8 mouse cellular contexts compared by ENCODE assay signal in the genomic region with DNA sequence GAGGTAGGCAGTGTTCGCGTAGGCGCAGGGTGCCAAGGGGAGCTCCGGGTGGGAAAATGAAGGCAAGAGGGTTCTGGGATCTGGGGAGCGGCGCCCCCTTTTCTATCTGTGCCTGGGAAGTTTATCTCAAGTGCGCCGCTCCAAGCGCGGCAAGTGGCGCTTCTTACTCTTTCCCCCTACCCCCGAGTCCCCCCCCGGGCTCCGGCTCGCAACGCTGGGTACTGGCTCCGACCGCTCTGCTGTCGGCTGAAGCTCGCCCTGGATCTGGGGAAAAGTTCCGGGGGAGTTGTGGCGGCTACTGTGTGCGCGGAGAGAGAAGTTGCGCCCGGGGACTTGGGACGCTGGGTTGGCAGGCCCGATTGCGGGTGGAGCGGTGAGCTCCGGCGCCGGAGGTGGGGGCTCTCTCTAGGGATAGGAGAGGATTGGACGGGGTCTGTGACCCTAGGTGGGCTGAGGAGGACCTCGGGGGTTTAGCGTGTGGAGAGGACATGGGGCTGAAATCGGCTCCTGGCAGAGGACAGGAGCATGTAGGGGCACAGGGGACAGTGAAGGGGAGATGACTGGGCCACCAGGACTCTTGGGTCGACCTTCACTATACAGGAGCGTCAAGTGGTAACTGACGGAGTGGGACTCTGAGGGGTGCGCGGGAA. TPM values are rescaled to one million over a fixed set of nuclear protein-coding genes. Genes with fewer than 3 reads are reported as not detected.
DNase-seq lines count a peak whose midpoint lies in the region; ATAC-seq and TF ChIP-seq lines count a peak whose summit lies in the region.

No protein-coding gene starts in this region.

- WGBS in liver, adult 2 months, result 3% methylated on average over 42 of the region's 42 CpGs
- WGBS in forebrain, embryonic 13.5 days, result under 1% methylated on average over 42 of the region's 42 CpGs
- under 1% methylated on average over 42 of the region's 42 CpGs for WGBS in hindbrain, embryonic 15.5 days
- WGBS in liver, embryonic 16.5 days (ENCODE audit: insufficient replicate concordance), result under 1% methylated on average over 42 of the region's 42 CpGs
- 1% methylated on average over 42 of the region's 42 CpGs for WGBS in stomach, embryonic 14.5 days

- peaks cover 19% of the 10 kb centered on the region for H3K27me3 ChIP-seq in liver, adult 2 months (ENCODE audit: control insufficient read depth, insufficient read depth, low read length)
- peaks cover 82% of the 10 kb centered on the region for H3K27me3 ChIP-seq in forebrain, embryonic 13.5 days
- H3K27me3 ChIP-seq in hindbrain, embryonic 15.5 days, result peaks cover 64% of the 10 kb centered on the region
- peaks cover 79% of the 10 kb centered on the region for H3K27me3 ChIP-seq in liver, embryonic 16.5 days (ENCODE audit: control insufficient read depth, insufficient read depth, low read depth, low read length)
- H3K27me3 ChIP-seq in stomach, embryonic 14.5 days (ENCODE audit: control insufficient read depth, insufficient read depth, low read length), result peaks cover 14% of the 10 kb centered on the region; the same call in 1 of the 2 replicates

- no peaks in the 10 kb centered on the region for H3K79me2 ChIP-seq in liver, adult 2 months (ENCODE audit: control insufficient read depth, insufficient read depth, low read length)

- no peaks in the 10 kb centered on the region for H3K36me3 ChIP-seq in liver, adult 2 months (ENCODE audit: control insufficient read depth, insufficient read depth, low read length)
- H3K36me3 ChIP-seq in forebrain, embryonic 13.5 days (ENCODE audit: poor library complexity, severe bottlenecking), result no peaks in the 10 kb centered on the region
- no peaks in the 10 kb centered on the region for H3K36me3 ChIP-seq in hindbrain, embryonic 15.5 days
- H3K36me3 ChIP-seq in liver, embryonic 16.5 days (ENCODE audit: control insufficient read depth, insufficient read depth), result no peaks in the 10 kb centered on the region
- H3K36me3 ChIP-seq in stomach, embryonic 14.5 days (ENCODE audit: control insufficient read depth, insufficient read depth, low read length), result no peaks in the 10 kb centered on the region

- peak overlapping the region; percentile 32; the same call in 1 of the 2 replicates for H3K9ac ChIP-seq in liver, adult 2 months (ENCODE audit: low read depth, low read length)
- peak overlapping the region; percentile 60 for H3K9ac ChIP-seq in forebrain, embryonic 13.5 days
- H3K9ac ChIP-seq in hindbrain, embryonic 15.5 days, result peak overlapping the region; percentile 24
- no peak overlapping the region for H3K9ac ChIP-seq in liver, embryonic 16.5 days (ENCODE audit: low read depth, low read length)
- H3K9ac ChIP-seq in stomach, embryonic 14.5 days (replicated peaks; ENCODE audit: low read depth, low read length), result peak overlapping the region; percentile 52

- no peak for ATAC-seq in forebrain, embryonic 13.5 days
- no peak for ATAC-seq in hindbrain, embryonic 15.5 days (ENCODE audit: low FRiP score, low read depth)
- ATAC-seq in liver, embryonic 16.5 days (ENCODE audit: low read depth), result no peak
- ATAC-seq in stomach, embryonic 14.5 days (ENCODE audit: insufficient number of reproducible peaks, insufficient read depth, low FRiP score, low read depth), result no peak

- no peak for DNase-seq in liver, adult 2 months (ENCODE audit: extremely low read depth, low read depth, low spot score)
- no peak for DNase-seq in liver
- no peak for DNase-seq in left cerebral cortex, postnatal 25 days (ENCODE audit: low spot score in 2 of 2)
- no peak for DNase-seq in spleen, postnatal 4 days (ENCODE audit: low spot score in 2 of 2)

- peaks cover 2% of the 10 kb centered on the region; the same call in 1 of the 2 replicates for H3K4me1 ChIP-seq in liver, adult 2 months (ENCODE audit: control insufficient read depth, insufficient read depth, low read length)
- H3K4me1 ChIP-seq in forebrain, embryonic 13.5 days, result peaks cover 51% of the 10 kb centered on the region
- peaks cover 55% of the 10 kb centered on the region for H3K4me1 ChIP-seq in hindbrain, embryonic 15.5 days (replicated peaks)
- H3K4me1 ChIP-seq in liver, embryonic 16.5 days (ENCODE audit: control insufficient read depth, low read depth, low read length), result no peaks in the 10 kb centered on the region; the same call in 1 of the 2 replicates
- peaks cover 18% of the 10 kb centered on the region; the same call in 1 of the 2 replicates for H3K4me1 ChIP-seq in stomach, embryonic 14.5 days (ENCODE audit: control insufficient read depth, insufficient read depth, low read length)

- intact Hi-C loops in left cerebral cortex, postnatal 25 days (cut with DNase I), result no loop called here

- H3K4me2 ChIP-seq in forebrain, embryonic 13.5 days, result peak overlapping the region; percentile 99
- H3K4me2 ChIP-seq in hindbrain, embryonic 15.5 days, result peak overlapping the region; percentile 93
- H3K4me2 ChIP-seq in liver, embryonic 16.5 days (ENCODE audit: low read depth, low read length), result peak overlapping the region; percentile 73
- H3K4me2 ChIP-seq in stomach, embryonic 14.5 days (replicated peaks; ENCODE audit: low read depth, low read length), result peak overlapping the region; percentile 91

- H3K27ac ChIP-seq in liver, adult 2 months (replicated peaks; ENCODE audit: insufficient read depth, low read depth, low read length), result no peak overlapping the region
- H3K27ac ChIP-seq in forebrain, embryonic 13.5 days, result no peak overlapping the region
- peak overlapping the region; percentile 21; the same call in 1 of the 2 replicates for H3K27ac ChIP-seq in hindbrain, embryonic 15.5 days (replicated peaks)
- no peak overlapping the region for H3K27ac ChIP-seq in liver, embryonic 16.5 days (ENCODE audit: low read length)
- peak overlapping the region; percentile 10; the same call in 1 of the 2 replicates for H3K27ac ChIP-seq in stomach, embryonic 14.5 days (ENCODE audit: low read length)

- H3K4me3 ChIP-seq in liver, adult 2 months (ENCODE audit: insufficient read depth, low read depth, low read length), result peak overlapping the region; percentile 76; the same call in 1 of the 2 replicates
- peak overlapping the region; percentile 58 for H3K4me3 ChIP-seq in forebrain, embryonic 13.5 days
- H3K4me3 ChIP-seq in hindbrain, embryonic 15.5 days, result peak overlapping the region; percentile 48
- peak overlapping the region; percentile 52 for H3K4me3 ChIP-seq in liver, embryonic 16.5 days (ENCODE audit: low read depth, low read length)
- peak overlapping the region; percentile 56 for H3K4me3 ChIP-seq in stomach, embryonic 14.5 days (ENCODE audit: low read depth, low read length)

- TF ChIP-seq CTCF in liver, adult 2 months (IDR thresholded peaks at IDR 0.05; ENCODE audit: low read depth, low read length), result no peak

- no peak for TF ChIP-seq POLR2A in liver, adult 2 months (IDR thresholded peaks at IDR 0.05; ENCODE audit: extremely low read depth, insufficient read depth, low read length)

- H3K9me3 ChIP-seq in forebrain, embryonic 13.5 days (replicated peaks), result no peaks in the 10 kb centered on the region
- H3K9me3 ChIP-seq in hindbrain, embryonic 15.5 days, result no peaks in the 10 kb centered on the region
- H3K9me3 ChIP-seq in liver, embryonic 16.5 days (replicated peaks; ENCODE audit: control insufficient read depth, low read length), result no peaks in the 10 kb centered on the region
- no peaks in the 10 kb centered on the region for H3K9me3 ChIP-seq in stomach, embryonic 14.5 days (ENCODE audit: control insufficient read depth, low read depth, low read length)

RNA-seq across cellular contexts. Expression of gene Casz1, which starts 1.1 kb away (rescaled TPM):
- 0.09 and 0.34 TPM in 2 replicates for total RNA-seq in liver, adult 2 months (2014; rRNA removed)
- polyA plus RNA-seq in liver, adult 2 months (2012; rRNA removed), result 0.24 TPM in 2 replicates
- 1.3 and 1.9 TPM in 2 replicates for polyA plus RNA-seq in forebrain, embryonic 13.5 days (2015; fragmentation: Nextera tagmentation; extraction: Ambion mirVana)
- polyA plus RNA-seq in hindbrain, embryonic 15.5 days (2015; fragmentation: Nextera tagmentation; extraction: Ambion mirVana), result 4.6 and 6.7 TPM in 2 replicates
- polyA plus RNA-seq in liver, embryonic 16.5 days (2015; fragmentation: Nextera tagmentation; extraction: Ambion mirVana), result 0.36 and 0.51 TPM in 2 replicates
- 10.3 and 11.2 TPM in 2 replicates for polyA plus RNA-seq in stomach, embryonic 14.5 days (2014; fragmentation: Nextera tagmentation; extraction: Ambion mirVana)
- total RNA-seq in left cerebral cortex, postnatal 25 days (2021), result 1 to 10 TPM in 1 of 2 experiments, under 1 TPM in 1; 0.94 to 1.8 TPM

Comparison
In these comparisons a context has a peak if more than half of its experiments do, and no peak if none do; other contexts are left out.
1. H3K27ac ChIP-seq: peak in hindbrain, embryonic 15.5 days (single experiment) and stomach, embryonic 14.5 days (single experiment); none in liver, adult 2 months (single experiment), forebrain, embryonic 13.5 days (single experiment) and liver, embryonic 16.5 days (single experiment).
2. Peak in every context shown above with its lines, with median percentiles within 50 percentile points of each other: H3K4me3 ChIP-seq and H3K4me2 ChIP-seq.